Mouse (Mus musculus) hindbrain, embryonic 13.5 days (tissue): ENCODE data around the gene Pnrc2. TPM values are rescaled to one million over a fixed set of nuclear protein-coding genes. Genes with fewer than 3 reads are reported as not detected.

Source experiments
- ATAC-seq: fragments of 200-750 bp; cut with Nextera tagmentation; 2 replicates; pipeline ENCODE4 v1.8.0; 2017; ENCODE audit warnings: moderate TSS enrichment; ENCODE audit not compliant: low FRiP score
- H3K27ac ChIP-seq: fragments of 300-500 bp; sonication (generic); 2 replicates; pipeline ENCODE4 v1.5.1; 2015; ENCODE audit warnings: inconsistent platforms, mild to moderate bottlenecking, moderate library complexity
- H3K27me3 ChIP-seq: fragments of 300-500 bp; sonication (generic); 2 replicates; pipeline ENCODE4 v1.6.1; 2015; ENCODE audit warnings: mild to moderate bottlenecking, inconsistent platforms
- H3K36me3 ChIP-seq: fragments of 300-500 bp; sonication (generic); 2 replicates; pipeline ENCODE4 v1.6.1; 2015; ENCODE audit warnings: mild to moderate bottlenecking, inconsistent platforms
- H3K4me1 ChIP-seq: fragments of 300-500 bp; sonication (generic); replicated peaks from 2 replicates; pipeline ENCODE4 v1.6.1; 2015; ENCODE audit warnings: inconsistent platforms
- H3K4me2 ChIP-seq: fragments of 300-500 bp; sonication (generic); 2 replicates; pipeline ENCODE4 v1.6.1; 2015; ENCODE audit warnings: inconsistent platforms, mild to moderate bottlenecking, moderate library complexity
- H3K4me3 ChIP-seq: fragments of 300-500 bp; sonication (generic); 2 replicates; pipeline ENCODE4 v1.5.1; 2015; ENCODE audit warnings: mild to moderate bottlenecking, inconsistent platforms
- H3K9ac ChIP-seq: fragments of 300-500 bp; sonication (generic); 2 replicates; pipeline ENCODE4 v1.6.1; 2015; ENCODE audit warnings: mild to moderate bottlenecking, inconsistent platforms
- H3K9me3 ChIP-seq: fragments of 300-500 bp; sonication (generic); 2 replicates; pipeline ENCODE4 v1.6.1; 2016; ENCODE audit warnings: inconsistent platforms
- WGBS: fragments of 180-500 bp; shearing (Covaris S2); methylation state at CpG from one replicate; pipeline ENCODE4 v1.1.7; 2015; 5-methylcytosine and 5-hydroxymethylcytosine counted together
- polyA plus RNA-seq: library from polyadenylated mRNA; unstranded; fragments of >200 nt; fragmentation: Nextera tagmentation; extraction: Ambion mirVana; gene quantifications from 2 replicates; pipeline ENCODE4 v1.2.1, GENCODE M21; 2015

The Pnrc2 gene
- polyA plus RNA-seq, 1 experiment from 2014 or later, result 109 TPM

GRCm38 (mm10) chr4:135875991-135876582 lies 2.4 kb upstream of the Pnrc2 start:
- Histone ChIP-seq H3K36me3 (peaks cover 7% of the 10 kb centered on the region), H3K4me1 (peaks cover 48% of the 10 kb centered on the region), H3K4me2 (peak overlapping the region; percentile 48), H3K9me3 (no peaks in the 10 kb centered on the region), H3K27me3 (no peaks in the 10 kb centered on the region), H3K9ac (peak overlapping the region; percentile 61; the same call in 1 of the 2 replicates), H3K27ac (peak overlapping the region; percentile 50), H3K4me3 (0 out of 2 replicates have a peak overlapping the region, but pooled peaks have one; percentile 5)
- no peak for ATAC-seq
- WGBS, result 3% methylated on average over 9 of the region's 9 CpGs

GRCm38 (mm10) chr4:135875546-135875945 lies 1.9 kb upstream of the Pnrc2 start:
- 25% methylated on average over 7 of the region's 7 CpGs for WGBS
- peaks cover 52% of the 10 kb centered on the region for H3K4me1 ChIP-seq
- no peak overlapping the region for H3K4me3 ChIP-seq
- H3K36me3 ChIP-seq, result peaks cover 7% of the 10 kb centered on the region
- no peak for ATAC-seq
- no peaks in the 10 kb centered on the region for H3K27me3 ChIP-seq
- H3K27ac ChIP-seq, result no peak overlapping the region; the same call in 1 of the 2 replicates
- no peak overlapping the region for H3K9ac ChIP-seq
- H3K4me2 ChIP-seq, result no peak overlapping the region
- H3K9me3 ChIP-seq, result no peaks in the 10 kb centered on the region

DNA sequence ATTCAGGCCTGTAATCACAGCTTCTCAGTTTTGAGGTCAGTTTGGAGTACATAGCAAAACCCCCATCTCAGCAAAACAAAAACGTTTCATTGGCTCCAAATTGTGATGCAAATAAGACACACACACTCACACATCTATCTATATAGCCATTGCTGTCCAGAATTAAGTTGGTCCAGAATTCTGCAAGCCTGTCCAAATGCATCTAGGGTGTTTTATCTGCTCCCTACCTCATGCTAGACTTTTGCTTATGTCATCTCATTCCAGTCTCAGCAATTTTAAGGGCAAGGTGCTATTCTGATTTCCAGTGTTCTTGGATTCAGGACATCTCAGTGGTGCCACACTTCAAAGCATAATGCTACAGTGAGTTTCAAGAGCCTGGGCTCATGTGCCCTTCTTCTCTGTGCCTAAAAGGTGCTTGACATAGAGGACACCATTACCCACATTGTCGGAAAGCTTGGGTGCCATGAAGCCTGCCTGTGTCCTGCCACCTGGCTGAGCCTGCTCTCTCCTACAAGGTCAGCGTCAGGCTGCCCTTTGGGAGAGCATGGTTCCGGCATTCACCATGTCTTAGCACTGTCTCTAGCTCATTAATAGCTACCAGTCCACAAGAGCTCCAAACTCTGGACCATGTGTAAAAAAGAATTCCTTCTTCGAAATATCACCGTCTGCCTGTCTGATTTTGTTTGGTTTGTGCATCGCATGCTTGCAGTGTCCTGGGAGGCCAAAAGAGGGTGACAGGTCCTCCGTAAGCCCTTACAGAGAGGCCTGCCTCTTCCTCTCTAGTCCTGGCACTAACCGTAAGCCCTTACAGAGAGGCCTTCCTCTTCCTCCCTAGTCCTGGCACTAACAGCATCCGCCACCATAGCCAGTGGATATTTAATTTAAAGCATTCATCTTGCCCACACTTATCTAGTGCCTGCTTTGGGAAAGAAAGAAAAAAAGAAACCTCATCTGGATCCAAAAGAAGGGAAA lies 1.2 kb upstream of the Pnrc2 start:
- Histone ChIP-seq H3K27ac (peak overlapping the region; percentile 99; the same call in 1 of the 2 replicates), H3K9ac (no peak overlapping the region; the same call in 1 of the 2 replicates), H3K4me2 (peak overlapping the region; percentile 88; the same call in 1 of the 2 replicates), H3K27me3 (no peaks in the 10 kb centered on the region), H3K4me1 (peaks cover 55% of the 10 kb centered on the region), H3K4me3 (no peak overlapping the region), H3K36me3 (peaks cover 7% of the 10 kb centered on the region), H3K9me3 (no peaks in the 10 kb centered on the region)
- 82% methylated on average over 10 of the region's 10 CpGs for WGBS
- ATAC-seq, result no peak

- WGBS, result 9% methylated on average over 17 of the region's 17 CpGs
- H3K9ac ChIP-seq, result peak overlapping the region; percentile 96
- H3K36me3 ChIP-seq, result peaks cover 13% of the 10 kb centered on the region
- H3K4me1 ChIP-seq, result peaks cover 55% of the 10 kb centered on the region
- H3K4me3 ChIP-seq, result peak overlapping the region; percentile 71
- no peaks in the 10 kb centered on the region for H3K27me3 ChIP-seq
- H3K27ac ChIP-seq, result peak overlapping the region; percentile 99
- peak overlapping the region; percentile 88 for H3K4me2 ChIP-seq
- ATAC-seq, result no peak
- no peaks in the 10 kb centered on the region for H3K9me3 ChIP-seq
Observed at GRCm38 (mm10) chr4:135872589-135873391, 860 bp downstream of the Pnrc2 start.

GRCm38 (mm10) chr4:135872015-135872414 lies 1.6 kb downstream of the Pnrc2 start:
- Histone ChIP-seq H3K4me1 (peaks cover 54% of the 10 kb centered on the region), H3K4me2 (peak overlapping the region; percentile 88), H3K9me3 (no peaks in the 10 kb centered on the region), H3K36me3 (peaks cover 13% of the 10 kb centered on the region), H3K9ac (peak overlapping the region; percentile 96), H3K27me3 (no peaks in the 10 kb centered on the region), H3K27ac (peak overlapping the region; percentile 99; the same call in 1 of the 2 replicates), H3K4me3 (peak overlapping the region; percentile 71)
- no peak for ATAC-seq
- 53% methylated on average over 3 of the region's 3 CpGs for WGBS

DNA sequence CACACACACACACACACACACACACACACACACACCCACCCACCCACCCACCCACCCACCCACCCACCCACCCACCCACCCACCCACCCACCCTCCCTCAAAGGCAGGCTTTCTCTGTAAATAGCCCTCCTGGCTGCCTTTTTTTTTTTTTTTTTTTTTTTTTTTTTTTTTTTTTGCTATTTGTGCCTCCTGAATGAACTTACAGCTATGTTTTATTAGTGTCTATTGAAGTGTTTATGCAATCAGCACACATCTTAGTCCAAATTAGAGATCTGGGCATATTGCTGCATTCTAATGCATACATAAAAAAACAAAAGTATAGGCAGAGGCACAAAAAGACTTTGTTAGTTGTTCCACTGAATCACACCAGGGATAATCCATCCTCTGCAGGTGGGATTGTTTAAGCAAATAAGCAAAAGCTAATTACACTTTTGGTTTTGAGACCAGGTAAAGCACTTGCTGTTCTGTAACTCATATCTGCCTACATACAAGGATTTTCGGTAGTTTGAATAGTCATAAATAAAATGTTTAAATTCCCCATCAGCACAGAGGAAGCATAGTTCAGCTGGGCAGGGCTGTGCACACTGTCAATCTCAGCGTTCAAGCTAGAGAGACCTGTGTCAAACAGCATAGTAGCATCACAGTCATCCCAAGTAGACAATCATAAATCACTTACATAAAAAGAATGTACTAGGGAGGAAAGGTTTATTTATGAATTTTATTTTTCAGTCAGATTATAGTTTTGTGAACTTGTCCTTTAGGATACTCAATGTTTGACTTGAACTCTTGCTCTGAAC lies 3.2 kb downstream of the Pnrc2 start:
- H3K27ac ChIP-seq, result no peak overlapping the region

DNA sequence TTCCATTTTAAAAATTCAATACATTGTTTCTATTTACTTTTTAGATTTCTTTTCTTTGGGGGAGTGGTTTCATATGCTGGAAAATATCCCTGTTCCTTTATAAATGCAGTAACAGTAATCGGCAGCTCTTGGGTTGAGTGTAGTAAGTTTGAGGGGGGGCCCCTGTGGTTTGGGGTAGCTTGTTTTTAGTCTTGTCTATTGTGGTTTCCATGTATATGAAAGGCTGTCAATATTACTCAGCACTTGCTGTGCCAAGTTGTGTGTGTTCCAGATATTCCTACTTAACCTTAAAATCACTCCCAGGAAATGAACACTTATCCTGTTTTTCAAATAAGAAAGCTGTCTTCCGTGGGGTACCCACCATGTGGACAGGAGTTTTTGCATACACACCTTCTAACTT lies 4.7 kb downstream of the Pnrc2 start:
- H3K4me2 ChIP-seq, result no peak overlapping the region
- no peak for ATAC-seq
- no peak overlapping the region for H3K27ac ChIP-seq
- H3K9me3 ChIP-seq, result no peaks in the 10 kb centered on the region
- peaks cover 17% of the 10 kb centered on the region for H3K36me3 ChIP-seq
- H3K27me3 ChIP-seq, result no peaks in the 10 kb centered on the region
- 76% methylated on average over 2 of the region's 2 CpGs for WGBS
- peaks cover 25% of the 10 kb centered on the region for H3K4me1 ChIP-seq
- H3K9ac ChIP-seq, result no peak overlapping the region; the same call in 1 of the 2 replicates
- H3K4me3 ChIP-seq, result no peak overlapping the region

More for the DNA sequence above, 3.2 kb downstream of the Pnrc2 start:
- Histone ChIP-seq H3K36me3 (peaks cover 17% of the 10 kb centered on the region), H3K9me3 (no peaks in the 10 kb centered on the region), H3K4me2 (peak overlapping the region; percentile 88), H3K27me3 (no peaks in the 10 kb centered on the region), H3K9ac (0 out of 2 replicates have a peak overlapping the region, but pooled peaks have one; percentile 40), H3K4me3 (peak overlapping the region; percentile 9; the same call in 1 of the 2 replicates), H3K4me1 (peaks cover 39% of the 10 kb centered on the region)
- ATAC-seq, result no peak
- 44% methylated on average over 2 of the region's 2 CpGs for WGBS

GRCm38 (mm10) chr4:135857597-135858186 lies 16.0 kb downstream of the Pnrc2 start:
- Histone ChIP-seq H3K27ac (no peak overlapping the region), H3K4me1 (peaks cover 47% of the 10 kb centered on the region)
- WGBS, result 8% methylated on average over 7 of the region's 7 CpGs

GRCm38 (mm10) chr4:135856223-135857091 lies 17.2 kb downstream of the Pnrc2 start:
- Histone ChIP-seq H3K9me3 (no peaks in the 10 kb centered on the region), H3K4me1 (peaks cover 47% of the 10 kb centered on the region), H3K36me3 (no peaks in the 10 kb centered on the region), H3K9ac (peak overlapping the region; percentile 97), H3K4me3 (peak overlapping the region; percentile 93), H3K27me3 (no peaks in the 10 kb centered on the region), H3K27ac (peak overlapping the region; percentile 99), H3K4me2 (peak overlapping the region; percentile 77)
- peak; percentile 81 for ATAC-seq
- under 1% methylated on average over 65 of the region's 91 CpGs for WGBS

More at GRCm38 (mm10) chr4:135857597-135858186, 16.0 kb downstream of the Pnrc2 start:
- H3K27me3 ChIP-seq, result no peaks in the 10 kb centered on the region
- H3K4me3 ChIP-seq, result peak overlapping the region; percentile 93
- no peaks in the 10 kb centered on the region for H3K9me3 ChIP-seq
- H3K36me3 ChIP-seq, result no peaks in the 10 kb centered on the region; the same call in 1 of the 2 replicates
- ATAC-seq, result no peak
- H3K9ac ChIP-seq, result peak overlapping the region; percentile 97
- H3K4me2 ChIP-seq, result peak overlapping the region; percentile 77

- under 1% methylated on average over 67 of the region's 67 CpGs for WGBS
- peaks cover 47% of the 10 kb centered on the region for H3K4me1 ChIP-seq
- H3K4me3 ChIP-seq, result peak within 1 kb of the TSS; percentile 93
Observed at GRCm38 (mm10) chr4:135855536-135856222, 18.0 kb downstream of the Pnrc2 start, which contains the start of gene Srsf10. TSS of gene Srsf10 (plus strand) at chr4:135855747.

More at GRCm38 (mm10) chr4:135855536-135856222, 18.0 kb downstream of the Pnrc2 start, which contains the start of gene Srsf10:
- ATAC-seq, result peak; percentile 97
- H3K27me3 ChIP-seq, result no peaks in the 10 kb centered on the region
- no peaks in the 10 kb centered on the region for H3K9me3 ChIP-seq
- no peaks in the 10 kb centered on the region for H3K36me3 ChIP-seq
- H3K9ac ChIP-seq, result peak within 1 kb of the TSS; percentile 97
- H3K27ac ChIP-seq, result peak within 1 kb of the TSS; percentile 99
- H3K4me2 ChIP-seq, result peak within 1 kb of the TSS; percentile 84
